Mouse (Mus musculus): ENCODE results near the gene Erbb4.

The Erbb4 gene

GRCm38 (mm10) chr1:69107485-69108158 is at the start of gene Erbb4:
Gene Erbb4 (minus strand): TSS chr1:69108059.
- DNase-seq (ENCODE audit: low spot score), result peak; percentile 11

GRCm38 (mm10) chr1:69157346-69157745 is 49.5 kb upstream of the Erbb4 start:
- no peak for DNase-seq (ENCODE audit: low spot score)

- DNase-seq (ENCODE audit: low spot score), result no peak
Measured at GRCm38 (mm10) chr1:69141341-69141740, 33.5 kb upstream of the Erbb4 start.

GRCm38 (mm10) chr1:69139519-69139868 is 31.6 kb upstream of the Erbb4 start:
- DNase-seq (ENCODE audit: low spot score), result no peak

- DNase-seq (ENCODE audit: low spot score), result peak; percentile 58
Measured at GRCm38 (mm10) chr1:69138856-69139518, 31.1 kb upstream of the Erbb4 start.

GRCm38 (mm10) chr1:69124147-69124848 is 16.4 kb upstream of the Erbb4 start:
- no peak for DNase-seq (ENCODE audit: low spot score)

GRCm38 (mm10) chr1:69118249-69118938 is 10.5 kb upstream of the Erbb4 start:
- DNase-seq (ENCODE audit: low spot score), result no peak

GRCm38 (mm10) chr1:69108159-69108925 is 483 bp upstream of the Erbb4 start:
- DNase-seq (ENCODE audit: low spot score), result peak; percentile 33

- DNase-seq (ENCODE audit: low spot score), result no peak
Measured at GRCm38 (mm10) chr1:69106937-69107461, 860 bp downstream of the Erbb4 start.

- DNase-seq (ENCODE audit: low spot score), result peak; percentile 15
Measured at GRCm38 (mm10) chr1:69106322-69106761, 1.5 kb downstream of the Erbb4 start.

GRCm38 (mm10) chr1:69105493-69106321 is 2.2 kb downstream of the Erbb4 start:
- DNase-seq (ENCODE audit: low spot score), result peak; percentile 21

- no peak for DNase-seq (ENCODE audit: low spot score)
Measured at GRCm38 (mm10) chr1:69105096-69105492, 2.8 kb downstream of the Erbb4 start.

- DNase-seq (ENCODE audit: low spot score), result no peak
Measured at GRCm38 (mm10) chr1:69103211-69103706, 4.6 kb downstream of the Erbb4 start.

- no peak for DNase-seq (ENCODE audit: low spot score)
Measured at GRCm38 (mm10) chr1:69101670-69102069, 6.2 kb downstream of the Erbb4 start.

- DNase-seq (ENCODE audit: low spot score), result no peak
Measured at GRCm38 (mm10) chr1:69093052-69093451, 14.8 kb downstream of the Erbb4 start.

GRCm38 (mm10) chr1:69089331-69089730 is 18.5 kb downstream of the Erbb4 start:
- no peak for DNase-seq (ENCODE audit: low spot score)

- DNase-seq (ENCODE audit: low spot score), result no peak
Measured at GRCm38 (mm10) chr1:69085753-69086152, 22.1 kb downstream of the Erbb4 start.

- no peak for DNase-seq (ENCODE audit: low spot score)
Measured at GRCm38 (mm10) chr1:69048918-69049317, 58.9 kb downstream of the Erbb4 start.

GRCm38 (mm10) chr1:69046228-69046978 is 61.5 kb downstream of the Erbb4 start:
- DNase-seq (ENCODE audit: low spot score), result no peak

- no peak for DNase-seq (ENCODE audit: low spot score)
Measured at GRCm38 (mm10) chr1:69027816-69028215, 80.0 kb downstream of the Erbb4 start.
